Mouse (Mus musculus) erythroblast, embryonic 14.5 days (primary cell): ENCODE measurements at regions not wholly inside any gene's neighbourhood (a gene's known extent, or its start where the extent isn't known, plus 50 kb on each side); places are given as distances from the start of the nearest gene placed in this dataset.

ENCODE experiments used
- H3K27me3 ChIP-seq: 2 replicates; pipeline ENCODE4 v1.6.1; 2012; ENCODE audit warnings: inconsistent platforms; ENCODE audit not compliant: control insufficient read depth
- H3K36me3 ChIP-seq: 2 replicates; pipeline ENCODE4 v1.6.1; 2012; ENCODE audit warnings: mild to moderate bottlenecking, inconsistent platforms; ENCODE audit not compliant: control insufficient read depth
- H3K4me1 ChIP-seq: 2 replicates; pipeline ENCODE4 v1.6.1; 2012; ENCODE audit warnings: inconsistent platforms; ENCODE audit not compliant: control insufficient read depth
- H3K4me3 ChIP-seq: replicated peaks from 2 replicates; pipeline ENCODE3; 2012; ENCODE audit warnings: moderate library complexity, mild to moderate bottlenecking, inconsistent platforms
- H3K9me3 ChIP-seq: 2 replicates; pipeline ENCODE4 v1.6.1; 2012; ENCODE audit warnings: low read length, inconsistent platforms, mixed read lengths; ENCODE audit not compliant: control insufficient read depth
- GATA1 ChIP-seq: IDR thresholded peaks from 2 replicates; pipeline ENCODE4 v1.6.1; 2012; ENCODE audit warnings: low read length, inconsistent platforms, mixed read lengths
- TAL1 ChIP-seq: IDR thresholded peaks from 3 replicates; pipeline ENCODE4 v1.6.1; 2012; ENCODE audit warnings: low read length, inconsistent platforms, mixed read lengths

DNA sequence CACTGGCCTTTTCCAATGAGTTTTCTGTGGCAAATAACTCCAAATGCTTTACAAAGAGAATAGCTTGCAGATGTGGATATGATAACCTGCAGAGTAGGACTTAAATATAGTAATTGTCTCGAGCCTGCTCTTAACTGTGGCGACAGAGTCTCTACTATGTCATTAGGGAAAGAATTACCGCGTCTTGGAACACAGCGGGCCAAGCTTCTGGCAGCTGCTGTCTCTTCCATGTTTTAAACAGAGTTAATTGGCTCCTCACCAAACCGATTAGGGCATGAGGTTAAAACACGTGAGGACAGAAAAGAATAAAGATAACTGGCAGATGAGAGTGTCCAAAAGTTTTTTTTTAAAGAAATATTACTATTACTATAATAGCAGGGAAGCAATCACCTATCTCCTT is 134.2 kb upstream of the Pik3r1 start:
- no peaks in the 10 kb centered on the region for H3K4me1 ChIP-seq
- no peak overlapping the region for H3K4me3 ChIP-seq
- no peaks in the 10 kb centered on the region for H3K9me3 ChIP-seq
- no peaks in the 10 kb centered on the region for H3K27me3 ChIP-seq
- H3K36me3 ChIP-seq, result no peaks in the 10 kb centered on the region
- TF ChIP-seq TAL1, result no peak
- no peak for TF ChIP-seq GATA1

DNA sequence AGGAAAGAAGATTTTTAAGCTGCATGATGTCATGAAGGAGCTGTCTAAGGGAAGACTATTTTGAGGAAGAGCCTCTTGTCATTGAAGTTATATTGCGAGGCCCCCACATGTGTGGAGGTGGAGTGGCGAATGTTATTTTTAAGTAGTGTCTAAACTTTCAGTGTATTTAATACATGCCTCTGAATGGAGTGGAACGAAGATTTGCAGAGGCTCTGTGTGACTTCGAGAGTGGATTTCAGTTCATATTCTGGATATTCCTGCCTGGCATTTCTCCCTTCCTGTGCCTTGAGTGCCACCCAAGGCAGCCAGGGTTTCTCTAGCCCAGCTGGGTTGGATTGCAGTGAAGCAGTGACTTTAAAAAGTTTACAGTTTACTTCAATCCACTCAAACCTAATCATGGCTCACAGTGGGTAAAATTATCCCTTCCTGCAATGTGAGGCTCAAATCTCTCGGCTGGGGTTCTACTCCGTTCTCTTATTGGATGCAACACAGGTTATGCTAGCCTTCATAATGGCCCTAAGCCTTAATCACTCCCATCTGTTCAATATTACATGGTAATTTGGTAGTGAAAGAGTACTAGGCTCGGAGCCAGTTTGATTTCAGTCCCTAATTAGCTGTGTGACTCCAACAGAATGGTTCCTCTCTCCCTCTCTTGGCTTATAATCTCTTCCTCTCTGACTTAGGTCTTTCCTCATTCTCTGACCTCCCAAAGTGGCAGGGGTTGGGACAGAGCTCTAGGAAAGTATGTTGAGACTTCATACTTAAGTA is 138.1 kb upstream of the Pik3r1 start:
- Histone ChIP-seq H3K36me3 (no peaks in the 10 kb centered on the region), H3K27me3 (no peaks in the 10 kb centered on the region), H3K4me1 (no peaks in the 10 kb centered on the region), H3K9me3 (no peaks in the 10 kb centered on the region), H3K4me3 (no peak overlapping the region)
- TF ChIP-seq TAL1 (no peak), GATA1 (no peak)

DNA sequence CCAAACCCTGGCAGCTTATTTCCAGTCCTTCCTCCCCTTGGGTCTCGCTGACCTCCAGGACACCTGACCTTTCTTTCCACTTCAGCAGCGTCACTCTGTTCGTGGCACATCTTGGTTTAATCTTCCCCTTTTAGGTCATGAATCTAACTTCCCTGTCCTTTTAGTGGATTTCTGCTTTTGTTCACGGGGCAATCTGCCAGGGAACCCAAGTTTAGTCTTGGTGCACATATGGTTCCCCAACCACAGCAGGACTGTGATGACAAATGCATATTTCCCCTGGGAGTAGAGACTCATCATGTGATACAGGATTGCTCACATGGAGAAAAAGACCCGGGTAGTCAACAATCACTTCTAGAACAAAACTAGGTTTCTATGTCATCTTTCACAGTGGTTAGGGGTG is 141.0 kb upstream of the Pik3r1 start:
- TF ChIP-seq GATA1, result no peak
- no peak for TF ChIP-seq TAL1

DNA sequence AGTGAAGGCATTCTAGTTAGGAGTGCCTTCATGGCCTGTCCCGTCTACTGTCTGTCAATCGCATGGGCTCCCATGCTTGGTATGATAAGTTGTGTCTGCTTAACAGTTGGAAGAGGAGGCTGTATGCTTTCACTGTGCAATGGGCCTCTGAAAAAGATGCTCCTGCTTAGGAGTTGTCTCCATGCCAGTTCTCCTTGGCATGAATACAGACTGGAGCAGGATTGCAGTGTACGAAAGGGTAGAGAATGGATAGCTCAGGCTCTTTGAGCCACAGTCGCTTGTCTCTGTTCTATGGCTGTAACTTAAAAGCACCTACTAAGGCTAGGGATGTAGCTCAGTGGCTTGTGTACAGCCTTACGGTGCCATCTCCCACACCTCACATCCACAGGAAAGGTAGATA is 142.7 kb upstream of the Pik3r1 start:
- no peaks in the 10 kb centered on the region for H3K36me3 ChIP-seq
- H3K4me1 ChIP-seq, result no peaks in the 10 kb centered on the region; the same call in 1 of the 2 replicates
- no peaks in the 10 kb centered on the region for H3K9me3 ChIP-seq
- TF ChIP-seq TAL1, result no peak
- TF ChIP-seq GATA1, result no peak
- H3K4me3 ChIP-seq, result no peak overlapping the region
- no peaks in the 10 kb centered on the region for H3K27me3 ChIP-seq

More for the DNA sequence above, 141.0 kb upstream of the Pik3r1 start:
- Histone ChIP-seq H3K36me3 (no peaks in the 10 kb centered on the region), H3K4me3 (no peak overlapping the region), H3K27me3 (no peaks in the 10 kb centered on the region), H3K9me3 (no peaks in the 10 kb centered on the region), H3K4me1 (no peaks in the 10 kb centered on the region)

DNA sequence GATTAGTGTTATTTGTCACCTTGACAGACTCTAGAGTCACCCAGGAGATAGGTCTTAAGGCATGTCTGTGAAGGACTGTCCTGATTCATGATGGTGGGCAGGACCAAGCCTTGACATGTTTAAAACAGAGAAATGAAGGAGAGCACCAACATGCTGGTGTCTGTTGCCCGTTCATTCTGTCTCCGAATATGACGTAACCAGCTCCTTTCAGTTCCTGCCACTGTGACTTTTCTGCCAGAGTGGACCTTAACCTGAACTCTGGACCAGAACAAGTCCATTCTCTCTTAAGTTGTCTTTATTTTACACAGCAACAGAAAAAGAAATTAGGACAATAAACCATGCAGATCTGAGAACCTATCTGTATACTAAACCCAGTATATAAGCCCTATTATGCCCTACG is 146.1 kb upstream of the Pik3r1 start:
- H3K36me3 ChIP-seq, result no peaks in the 10 kb centered on the region
- TF ChIP-seq GATA1, result no peak
- no peak for TF ChIP-seq TAL1
- no peak overlapping the region for H3K4me3 ChIP-seq
- H3K9me3 ChIP-seq, result no peaks in the 10 kb centered on the region
- no peaks in the 10 kb centered on the region for H3K27me3 ChIP-seq
- H3K4me1 ChIP-seq, result no peaks in the 10 kb centered on the region; the same call in 1 of the 2 replicates

DNA sequence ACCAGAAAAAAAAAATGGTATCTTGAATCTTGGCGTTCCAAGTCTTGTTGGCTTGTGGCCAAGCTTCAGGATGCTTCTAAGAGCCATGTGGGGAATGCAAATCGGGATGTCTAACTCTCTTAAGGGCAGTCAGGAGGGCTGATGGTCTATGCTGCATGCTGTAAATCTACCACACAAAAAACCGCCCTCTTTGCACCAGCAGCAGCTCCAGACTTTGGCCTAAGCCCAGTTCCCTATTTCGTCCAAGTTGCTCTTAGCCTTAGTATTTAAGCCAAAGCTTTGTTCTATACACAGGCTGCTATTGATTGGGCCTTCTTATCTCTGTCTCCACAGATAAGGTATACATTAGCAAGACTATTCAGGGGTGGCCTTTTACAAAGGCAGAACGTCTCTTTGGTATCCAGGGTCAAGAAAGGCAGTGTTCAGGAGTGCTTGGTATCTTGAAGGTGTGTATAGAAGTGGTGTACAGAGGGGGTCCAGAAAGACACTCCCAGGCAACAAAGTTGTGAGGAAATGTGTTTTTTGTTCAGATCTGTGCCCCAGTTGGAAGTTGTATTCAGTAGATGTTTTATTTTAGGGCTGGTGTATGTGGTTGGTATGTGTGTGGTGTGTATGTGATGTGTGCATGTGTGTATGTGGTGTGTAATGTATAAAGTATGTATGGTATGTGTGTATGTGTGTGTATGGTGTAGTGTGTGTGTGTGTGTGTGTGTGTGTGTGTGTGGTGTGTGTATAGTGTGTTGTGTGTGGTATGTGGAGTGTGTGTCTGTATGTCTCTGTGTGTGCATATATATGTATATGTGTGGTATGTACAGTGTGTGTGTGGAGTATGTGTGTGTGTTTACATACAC is 146.9 kb upstream of the Pik3r1 start:
- Histone ChIP-seq H3K4me1 (no peaks in the 10 kb centered on the region; the same call in 1 of the 2 replicates), H3K36me3 (no peaks in the 10 kb centered on the region), H3K9me3 (no peaks in the 10 kb centered on the region), H3K4me3 (no peak overlapping the region), H3K27me3 (no peaks in the 10 kb centered on the region)
- TF ChIP-seq GATA1 (no peak), TAL1 (no peak)

DNA sequence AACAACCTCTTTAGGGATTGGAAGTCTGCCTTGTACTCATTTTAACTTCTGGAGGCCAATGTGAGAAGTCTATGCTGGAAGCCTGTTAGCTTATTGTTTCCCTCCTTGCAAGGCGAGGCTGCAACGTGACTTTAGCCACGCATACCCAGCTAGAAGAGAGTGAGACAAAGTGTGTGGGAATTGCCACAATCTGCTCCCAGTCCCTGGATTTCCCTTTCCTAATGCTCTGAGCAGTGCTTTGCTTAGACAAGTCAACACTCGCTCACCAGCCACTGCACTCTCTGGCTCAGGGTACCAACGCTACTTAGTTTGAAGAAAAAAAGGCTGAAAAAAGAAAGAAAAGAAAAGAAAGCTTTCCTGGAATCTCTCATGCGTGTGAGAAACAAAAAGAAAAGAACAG is 147.5 kb upstream of the Pik3r1 start:
- Histone ChIP-seq H3K9me3 (no peaks in the 10 kb centered on the region), H3K4me3 (no peak overlapping the region), H3K36me3 (no peaks in the 10 kb centered on the region), H3K27me3 (no peaks in the 10 kb centered on the region), H3K4me1 (no peaks in the 10 kb centered on the region; the same call in 1 of the 2 replicates)
- no peak for TF ChIP-seq GATA1
- TF ChIP-seq TAL1, result no peak

DNA sequence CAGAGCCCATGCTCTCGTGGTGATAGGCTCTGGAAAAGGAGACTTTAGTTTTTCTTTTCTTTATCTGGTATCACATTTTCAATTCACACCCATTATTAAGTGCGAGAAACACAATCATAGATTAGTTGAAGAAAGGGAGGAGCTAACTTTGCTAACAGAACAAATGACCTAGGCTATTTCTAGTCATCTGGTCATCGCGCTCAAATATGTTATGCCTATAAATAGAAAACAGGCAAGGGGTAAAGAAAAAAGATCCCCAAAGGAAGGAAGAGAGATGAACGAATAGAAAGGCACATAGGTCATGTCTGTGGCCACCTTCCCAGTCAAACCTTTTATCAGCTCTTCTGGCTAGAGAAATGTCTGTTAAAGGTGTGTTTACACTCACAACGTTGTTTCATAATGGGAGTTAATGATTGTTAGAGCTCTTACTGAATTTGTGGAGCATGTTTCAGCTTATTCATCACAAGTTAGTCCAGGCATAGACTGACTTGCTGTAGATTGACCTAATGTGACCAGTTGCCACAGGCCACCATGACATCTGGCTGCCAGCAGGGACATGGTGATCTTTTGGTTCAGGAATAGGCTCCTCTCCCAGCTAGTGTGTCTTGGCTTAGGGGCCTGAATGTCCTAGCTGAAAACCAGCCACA is 148.1 kb upstream of the Pik3r1 start:
- no peak overlapping the region for H3K4me3 ChIP-seq
- no peaks in the 10 kb centered on the region for H3K36me3 ChIP-seq
- TF ChIP-seq GATA1 (no peak), TAL1 (no peak)
- H3K9me3 ChIP-seq, result no peaks in the 10 kb centered on the region
- H3K4me1 ChIP-seq, result no peaks in the 10 kb centered on the region; the same call in 1 of the 2 replicates
- H3K27me3 ChIP-seq, result no peaks in the 10 kb centered on the region

DNA sequence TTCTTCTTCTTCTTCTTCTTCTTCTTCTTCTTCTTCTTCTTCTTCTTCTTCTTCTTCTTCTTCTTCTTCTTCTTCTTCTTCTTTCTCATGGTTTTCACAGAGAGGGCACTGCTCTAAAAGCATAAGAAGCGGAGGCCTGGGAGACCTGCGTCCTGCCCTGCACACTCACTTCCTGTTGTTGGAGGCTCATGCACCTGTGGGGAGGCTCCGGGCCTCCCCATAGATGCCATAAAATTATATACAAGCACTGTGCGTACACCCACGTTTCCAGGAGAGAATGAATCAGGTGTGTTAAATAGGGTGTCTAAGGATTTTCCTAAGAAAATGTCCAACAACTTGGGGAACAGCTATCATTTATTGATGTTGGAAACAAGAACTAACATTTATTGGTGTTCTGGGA is 148.9 kb upstream of the Pik3r1 start:
- TF ChIP-seq TAL1 (no peak), GATA1 (no peak)
- Histone ChIP-seq H3K27me3 (no peaks in the 10 kb centered on the region), H3K4me3 (no peak overlapping the region), H3K9me3 (no peaks in the 10 kb centered on the region), H3K36me3 (no peaks in the 10 kb centered on the region), H3K4me1 (no peaks in the 10 kb centered on the region; the same call in 1 of the 2 replicates)
